Mouse (Mus musculus): ENCODE measurements around the gene Gm6890. TPM values are rescaled to one million over a fixed set of nuclear protein-coding genes. Genes with fewer than 3 reads are reported as not detected.
"Not testable (repeated sequence)": the region's sequence is repeated elsewhere in the genome, so short reads cannot be mapped to it uniquely, and the experiment has no call there.

Gm6890 gene
- not detected in 2 replicates for polyA plus RNA-seq (2015; fragmentation: Nextera tagmentation; extraction: Ambion mirVana)

DNA sequence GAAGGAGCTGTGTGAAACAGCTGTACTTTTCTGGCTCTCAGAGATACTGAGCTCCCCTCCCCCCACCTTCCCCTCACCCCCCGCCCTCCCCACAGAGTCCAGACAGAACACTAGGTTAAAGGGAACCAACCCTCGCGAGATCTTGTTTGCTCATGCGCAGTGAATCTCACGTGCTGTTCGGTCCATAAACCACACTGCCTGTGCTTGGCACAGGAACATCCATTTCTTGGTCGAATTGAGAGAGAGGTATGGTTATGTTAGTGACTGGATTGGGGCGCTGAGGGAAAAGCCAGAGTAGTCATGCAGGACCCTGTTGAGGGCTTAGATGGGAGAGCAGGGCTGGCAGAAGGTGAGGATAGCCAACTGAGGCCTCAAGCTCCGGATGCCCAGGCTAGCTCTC lies at the start of gene Gm6890:
Gene Gm6890, plus strand, starts transcription at position 301 of the 400 bp plus-strand sequence.
- H3K27me3 ChIP-seq; H3K4me3 ChIP-seq; H3K36me3 ChIP-seq; ATAC-seq (ENCODE audit: low FRiP score, low read depth); H3K4me2 ChIP-seq; H3K4me1 ChIP-seq (replicated peaks); H3K9ac ChIP-seq; H3K9me3 ChIP-seq; H3K27ac ChIP-seq (replicated peaks): not testable (repeated sequence)
- WGBS = 87% methylated on average over 8 of the region's 9 CpGs

DNA sequence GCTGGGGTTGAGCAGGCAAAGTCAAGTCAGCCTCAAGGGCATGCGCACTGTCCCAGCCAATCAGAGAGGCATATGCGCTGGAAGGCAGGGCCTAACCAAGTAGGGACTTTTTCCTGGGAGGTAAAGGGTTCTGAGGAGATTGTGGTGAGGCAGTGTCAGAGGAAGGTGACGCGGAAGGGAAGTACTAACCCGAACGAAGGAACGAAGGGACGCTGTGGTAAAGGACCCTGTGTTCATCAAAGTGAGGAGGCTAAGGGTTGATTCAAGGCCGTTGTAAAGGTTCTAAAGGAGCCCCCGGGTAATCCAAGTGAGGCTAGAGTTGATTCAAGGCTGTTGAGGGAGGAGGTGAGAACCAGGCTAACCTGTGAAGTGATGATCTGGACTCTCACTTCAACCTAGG lies 14.5 kb upstream of the Gm6890 start:
- H3K36me3 ChIP-seq; H3K9ac ChIP-seq; H3K27me3 ChIP-seq; ATAC-seq (ENCODE audit: low FRiP score, low read depth); H3K27ac ChIP-seq (replicated peaks); H3K4me1 ChIP-seq (replicated peaks); H3K4me2 ChIP-seq; H3K9me3 ChIP-seq; H3K4me3 ChIP-seq: not testable (repeated sequence)
- 95% methylated on average over 7 of the region's 10 CpGs for WGBS

DNA sequence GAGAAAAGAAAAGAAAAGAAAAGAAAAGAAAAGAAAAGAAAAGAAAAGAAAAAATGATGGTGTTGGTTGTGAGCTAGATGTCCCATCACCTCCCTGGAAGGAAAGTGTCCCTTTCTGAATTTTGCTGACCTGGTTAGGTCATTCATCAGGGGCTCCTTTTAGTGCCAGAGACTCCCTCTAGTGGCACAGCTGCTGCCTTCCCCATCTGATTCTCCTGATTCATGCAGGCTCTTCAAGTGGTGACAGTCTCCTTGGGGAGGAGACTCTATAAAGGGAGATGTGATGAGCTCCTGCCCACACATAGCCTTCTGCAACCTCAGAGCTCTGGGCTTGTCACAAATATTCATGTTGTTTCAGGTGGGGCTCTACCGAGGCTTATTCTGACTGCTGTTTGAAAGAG lies 30.0 kb downstream of the Gm6890 start:
- not testable (repeated sequence) for H3K9me3 ChIP-seq; H3K9ac ChIP-seq; ATAC-seq (ENCODE audit: low FRiP score, low read depth); H3K27me3 ChIP-seq; H3K27ac ChIP-seq (replicated peaks); H3K36me3 ChIP-seq; H3K4me1 ChIP-seq (replicated peaks); H3K4me2 ChIP-seq; H3K4me3 ChIP-seq
- WGBS = no CpG with 5 or more reads among the region's 1 CpGs

Other genes with a start within 250 kb of the Gm6890 start
- not detected in 2 replicates for gene Olfr1326-ps1, start 166.0 kb upstream of the Gm6890 start, polyA plus RNA-seq (2015; fragmentation: Nextera tagmentation; extraction: Ambion mirVana)
- gene Olfr1325, start 148.2 kb upstream of the Gm6890 start, polyA plus RNA-seq (2015; fragmentation: Nextera tagmentation; extraction: Ambion mirVana) = not detected in 2 replicates
- 0.13 and 0.26 TPM in 2 replicates for gene Gm5640, start 95.3 kb upstream of the Gm6890 start, polyA plus RNA-seq (2015; fragmentation: Nextera tagmentation; extraction: Ambion mirVana)
- 0.09 TPM in 1 of 2 replicates, not detected in the other for gene Gm5936, start 96.3 kb downstream of the Gm6890 start, polyA plus RNA-seq (2015; fragmentation: Nextera tagmentation; extraction: Ambion mirVana)

Data from hindbrain, embryonic 15.5 days (tissue).